Mouse (Mus musculus) liver, adult 2 months (tissue): ENCODE measurements around the gene Osbpl6.

Source experiments
- CTCF ChIP-seq: fragments of 200-500 bp; IDR thresholded peaks from 2 replicates; pipeline ENCODE4 v1.5.1; 2011; ENCODE audit warnings: low read depth, low read length, control low read depth
- POLR2A ChIP-seq: fragments of 200-500 bp; IDR thresholded peaks from 2 replicates; pipeline ENCODE4 v1.6.1; 2011; ENCODE audit warnings: low read length, control low read depth; ENCODE audit not compliant: insufficient read depth; ENCODE audit errors: extremely low read depth

- TF ChIP-seq CTCF (no peak), POLR2A (no peak)
These were observed 237.5 kb downstream of the Osbpl6 start for GRCm38 (mm10) chr2:76643801-76644200.
